Comparison of ENCODE assay signal across 8 mouse cellular contexts in genomic region chr7:79358350-79359182, GRCm38 (mm10). TPM values are rescaled to one million over a fixed set of nuclear protein-coding genes. Genes with fewer than 3 reads are reported as not detected.
DNase-seq lines count a peak whose midpoint lies in the region; ATAC-seq and TF ChIP-seq lines count a peak whose summit lies in the region.

No protein-coding gene starts in this region.

- H3K9ac ChIP-seq in hindbrain, embryonic 12.5 days: 0 out of 2 replicates have a peak overlapping the region, but pooled peaks have one; percentile 8
- H3K9ac ChIP-seq in hindbrain, embryonic 11.5 days (ENCODE audit: low read depth, low read length): no peak overlapping the region
- H3K9ac ChIP-seq in hindbrain, embryonic 16.5 days (ENCODE audit: low read depth, low read length): no peak overlapping the region; the same call in 1 of the 2 replicates
- H3K9ac ChIP-seq in lung, postnatal 0 days (replicated peaks; ENCODE audit: low read depth): no peak overlapping the region

- TF ChIP-seq CTCF in lung, postnatal 0 days (IDR thresholded peaks at IDR 0.05): peak; percentile 20

- H3K27me3 ChIP-seq in hindbrain, embryonic 12.5 days: no peaks in the 10 kb centered on the region
- H3K27me3 ChIP-seq in hindbrain, embryonic 11.5 days (ENCODE audit: control insufficient read depth, insufficient read depth, low read length): no peaks in the 10 kb centered on the region
- no peaks in the 10 kb centered on the region for H3K27me3 ChIP-seq in hindbrain, embryonic 16.5 days (replicated peaks; ENCODE audit: control insufficient read depth, insufficient read depth, low read length)
- no peaks in the 10 kb centered on the region for H3K27me3 ChIP-seq in lung, postnatal 0 days (replicated peaks; ENCODE audit: insufficient read depth, low read length)

- peaks cover 62% of the 10 kb centered on the region for H3K36me3 ChIP-seq in hindbrain, embryonic 12.5 days
- no peaks in the 10 kb centered on the region; the same call in 1 of the 2 replicates for H3K36me3 ChIP-seq in hindbrain, embryonic 11.5 days (ENCODE audit: control insufficient read depth, insufficient read depth, low read length)
- peaks cover 32% of the 10 kb centered on the region for H3K36me3 ChIP-seq in hindbrain, embryonic 16.5 days (ENCODE audit: control insufficient read depth, insufficient read depth, low read length)
- H3K36me3 ChIP-seq in lung, postnatal 0 days (ENCODE audit: insufficient read depth, low read length): peaks cover 37% of the 10 kb centered on the region

- no peak overlapping the region for H3K4me3 ChIP-seq in hindbrain, embryonic 12.5 days
- no peak overlapping the region for H3K4me3 ChIP-seq in hindbrain, embryonic 11.5 days (ENCODE audit: low read depth, low read length)
- H3K4me3 ChIP-seq in hindbrain, embryonic 16.5 days (ENCODE audit: low read length): no peak overlapping the region
- H3K4me3 ChIP-seq in lung, postnatal 0 days (ENCODE audit: low read depth, low read length): no peak overlapping the region

- DNase-seq in hindbrain, embryonic 11.5 days (ENCODE audit: low spot score): no peak
- DNase-seq in frontal cortex, adult 2 months (ENCODE audit: extremely low spot score in 1 of 2, low spot score in 1 of 2): peak; percentile 91 to 94
- DNase-seq in lung, postnatal 0 days (ENCODE audit: low spot score): peak; percentile 54
- no peak for DNase-seq in adrenal gland, postnatal 4 days (ENCODE audit: low spot score in 2 of 2)
- no peak for DNase-seq in spleen, adult 18-20 months
- DNase-seq in ovary, postnatal 36 days (ENCODE audit: low spot score): no peak

- H3K4me1 ChIP-seq in hindbrain, embryonic 12.5 days: peaks cover 30% of the 10 kb centered on the region
- no peaks in the 10 kb centered on the region for H3K4me1 ChIP-seq in hindbrain, embryonic 11.5 days (replicated peaks; ENCODE audit: control insufficient read depth, insufficient read depth, low read length)
- peaks cover 6% of the 10 kb centered on the region; the same call in 1 of the 2 replicates for H3K4me1 ChIP-seq in hindbrain, embryonic 16.5 days (ENCODE audit: control insufficient read depth, insufficient read depth, low read depth, low read length)
- H3K4me1 ChIP-seq in lung, postnatal 0 days (ENCODE audit: insufficient read depth, low read depth, low read length): no peaks in the 10 kb centered on the region; the same call in 1 of the 2 replicates

- WGBS in hindbrain, embryonic 12.5 days: 69% methylated on average over 15 of the region's 15 CpGs
- WGBS in hindbrain, embryonic 11.5 days: 74% methylated on average over 15 of the region's 15 CpGs
- WGBS in hindbrain, embryonic 16.5 days: 68% methylated on average over 15 of the region's 15 CpGs
- WGBS in lung, postnatal 0 days: 34% methylated on average over 15 of the region's 15 CpGs

- no peak overlapping the region for H3K4me2 ChIP-seq in hindbrain, embryonic 12.5 days (replicated peaks)
- no peak overlapping the region for H3K4me2 ChIP-seq in hindbrain, embryonic 11.5 days (replicated peaks; ENCODE audit: low read depth, low read length)
- no peak overlapping the region for H3K4me2 ChIP-seq in hindbrain, embryonic 16.5 days (ENCODE audit: low read length)
- no peak overlapping the region for H3K4me2 ChIP-seq in lung, postnatal 0 days (replicated peaks; ENCODE audit: low read depth, low read length)

- no peak for ATAC-seq in hindbrain, embryonic 12.5 days (ENCODE audit: low FRiP score)
- ATAC-seq in hindbrain, embryonic 11.5 days (ENCODE audit: low FRiP score): no peak
- no peak for ATAC-seq in hindbrain, embryonic 16.5 days
- peak; percentile 39 for ATAC-seq in lung, postnatal 0 days

- no peak overlapping the region for H3K27ac ChIP-seq in hindbrain, embryonic 12.5 days
- H3K27ac ChIP-seq in hindbrain, embryonic 11.5 days (ENCODE audit: low read depth, low read length): no peak overlapping the region
- peak overlapping the region; percentile 39 for H3K27ac ChIP-seq in hindbrain, embryonic 16.5 days (ENCODE audit: low read depth, low read length)
- H3K27ac ChIP-seq in lung, postnatal 0 days (ENCODE audit: low read length): no peak overlapping the region

- no peaks in the 10 kb centered on the region for H3K9me3 ChIP-seq in hindbrain, embryonic 12.5 days (replicated peaks)
- H3K9me3 ChIP-seq in hindbrain, embryonic 11.5 days (ENCODE audit: control insufficient read depth, low read length): no peaks in the 10 kb centered on the region
- no peaks in the 10 kb centered on the region for H3K9me3 ChIP-seq in hindbrain, embryonic 16.5 days (ENCODE audit: control insufficient read depth, low read length)
- no peaks in the 10 kb centered on the region for H3K9me3 ChIP-seq in lung, postnatal 0 days (ENCODE audit: low read length)

- peak; percentile 69 for TF ChIP-seq EP300 in lung, postnatal 0 days (IDR thresholded peaks at IDR 0.05)

RNA-seq across cellular contexts. Expression of gene Rlbp1, which starts 28.3 kb away (rescaled TPM):
- 4.0 and 4.9 TPM in 2 replicates for polyA plus RNA-seq in hindbrain, embryonic 12.5 days (2016; fragmentation: Nextera tagmentation; extraction: Ambion mirVana)
- 0.40 and 0.93 TPM in 2 replicates for polyA plus RNA-seq in hindbrain, embryonic 11.5 days (2014; fragmentation: Nextera tagmentation; extraction: Ambion mirVana)
- polyA plus RNA-seq in frontal cortex, adult 2 months (2012; rRNA removed): 31.3 and 42.4 TPM in 2 replicates
- polyA plus RNA-seq in hindbrain, embryonic 16.5 days (2015; fragmentation: Nextera tagmentation; extraction: Ambion mirVana): 28.2 and 29.2 TPM in 2 replicates
- polyA plus RNA-seq in lung, postnatal 0 days (2015; fragmentation: Nextera tagmentation; extraction: Ambion mirVana): 0.21 and 0.33 TPM in 2 replicates
- under 1 TPM; 0.17 to 0.45 TPM for total RNA-seq in adrenal gland, postnatal 4 days (2021)

RNA-seq across cellular contexts. Expression of gene Fanci, which starts 33.2 kb away (rescaled TPM):
- 10.0 and 11.2 TPM in 2 replicates for polyA plus RNA-seq in hindbrain, embryonic 12.5 days (2016; fragmentation: Nextera tagmentation; extraction: Ambion mirVana)
- 11.7 and 16.5 TPM in 2 replicates for polyA plus RNA-seq in hindbrain, embryonic 11.5 days (2014; fragmentation: Nextera tagmentation; extraction: Ambion mirVana)
- 0.34 and 0.46 TPM in 2 replicates for polyA plus RNA-seq in frontal cortex, adult 2 months (2012; rRNA removed)
- 2.4 and 2.7 TPM in 2 replicates for polyA plus RNA-seq in hindbrain, embryonic 16.5 days (2015; fragmentation: Nextera tagmentation; extraction: Ambion mirVana)
- polyA plus RNA-seq in lung, postnatal 0 days (2015; fragmentation: Nextera tagmentation; extraction: Ambion mirVana): 0.50 and 0.82 TPM in 2 replicates
- total RNA-seq in adrenal gland, postnatal 4 days (2021): 1 to 10 TPM; 4.7 to 5.0 TPM

Comparison
In these comparisons a context has a peak if more than half of its experiments do, and no peak if none do; other contexts are left out.
1. DNase-seq: peak in frontal cortex, adult 2 months (2 of 2) and lung, postnatal 0 days (single experiment); none in hindbrain, embryonic 11.5 days (single experiment), adrenal gland, postnatal 4 days (0 of 2), spleen, adult 18-20 months (0 of 2) and ovary, postnatal 36 days (single experiment).